Mouse (Mus musculus): Measurements from ENCODE around the gene Olfr220.

Olfr220 gene

DNA sequence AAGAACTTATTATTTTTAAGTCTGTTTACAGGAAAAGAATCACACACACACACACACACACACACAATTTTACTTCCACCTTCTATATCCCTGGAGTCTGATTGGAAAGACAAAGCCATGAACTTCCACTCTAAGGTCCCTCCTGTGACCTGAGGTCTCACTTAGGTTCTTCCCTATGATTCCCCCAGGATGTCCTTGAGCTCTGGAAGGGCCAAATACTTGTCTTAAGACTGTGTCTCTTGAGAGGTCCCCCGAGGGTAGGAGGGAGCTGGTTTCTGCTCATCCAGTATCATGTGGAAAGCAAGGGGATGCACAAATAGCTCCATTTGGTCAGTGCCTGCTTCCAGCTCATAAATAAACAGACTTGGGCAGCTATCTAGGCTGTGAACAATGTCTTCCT is at the start of gene Olfr220:
Gene Olfr220, plus strand, starts transcription at position 301 of the 400 bp plus-strand sequence.
- DNase-seq (ENCODE audit: low spot score): no peak

- no peak for DNase-seq (ENCODE audit: low spot score)
Measured at GRCm38 (mm10) chr1:174422959-174423358, 18.9 kb upstream of the Olfr220 start.

GRCm38 (mm10) chr1:174423764-174424163 is 18.1 kb upstream of the Olfr220 start, which contains the start of gene Olfr414:
Olfr414 (plus strand) TSS chr1:174424064.
- DNase-seq (ENCODE audit: low spot score): no peak

DNA sequence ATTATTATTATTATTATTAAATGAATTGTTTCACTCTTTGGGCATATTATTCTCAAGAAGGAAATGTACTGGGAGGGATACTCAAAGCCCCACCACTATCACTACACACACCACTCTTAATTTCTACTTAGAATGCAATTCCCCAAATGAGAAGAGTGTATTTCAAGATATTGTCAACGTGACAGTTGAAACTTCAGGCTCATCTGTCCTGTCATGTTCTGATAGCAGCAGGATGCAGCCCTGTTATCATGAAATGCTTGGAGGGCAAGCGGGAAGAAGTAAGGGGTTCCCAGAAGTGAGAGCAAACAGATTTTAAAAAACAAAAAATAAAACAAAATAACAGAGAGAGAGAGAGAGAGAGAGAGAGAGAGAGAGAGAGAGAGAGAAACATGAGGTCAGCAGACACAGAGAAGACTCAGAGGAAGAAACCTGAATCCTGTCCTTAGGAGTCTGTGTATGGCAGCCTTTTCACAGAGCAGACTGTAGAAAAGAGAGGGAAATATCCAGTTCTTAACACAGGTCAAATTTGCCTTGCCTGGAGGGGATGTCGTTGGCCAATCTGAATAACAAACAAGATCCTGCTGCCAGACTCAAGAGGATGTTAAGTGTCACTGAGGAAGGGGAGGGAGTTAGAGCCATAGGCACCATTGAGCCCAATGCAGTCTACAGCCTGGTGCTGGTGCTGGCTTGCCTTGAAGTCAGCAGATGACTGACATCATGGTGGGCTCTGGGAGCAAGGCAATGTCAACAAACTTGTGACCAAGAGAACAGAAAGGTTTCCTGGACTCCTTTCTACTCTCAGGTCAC is 15.5 kb upstream of the Olfr220 start:
- no peak for DNase-seq (ENCODE audit: low spot score)

- no peak for DNase-seq (ENCODE audit: low spot score)
Measured at GRCm38 (mm10) chr1:174427402-174427801, 14.5 kb upstream of the Olfr220 start.

DNA sequence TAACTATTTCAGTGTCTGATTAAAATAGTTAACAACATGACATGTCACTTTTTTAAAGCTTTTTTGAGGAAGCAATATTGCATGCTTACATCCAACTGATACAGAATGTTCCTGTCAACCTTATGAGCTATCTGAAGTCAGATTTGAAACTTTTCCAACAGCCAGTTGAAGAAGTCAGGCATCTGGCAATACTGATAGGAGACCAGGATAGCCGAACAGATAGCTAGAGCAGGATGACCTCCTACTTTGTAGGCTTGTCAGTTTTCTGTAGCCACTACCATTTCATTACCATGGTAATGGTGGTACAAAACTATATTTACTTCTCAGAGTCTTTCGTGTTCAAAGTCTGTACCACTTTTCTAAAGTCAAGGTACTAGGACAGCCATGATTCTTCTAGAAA is 13.5 kb upstream of the Olfr220 start:
- no peak for DNase-seq (ENCODE audit: low spot score)

DNA sequence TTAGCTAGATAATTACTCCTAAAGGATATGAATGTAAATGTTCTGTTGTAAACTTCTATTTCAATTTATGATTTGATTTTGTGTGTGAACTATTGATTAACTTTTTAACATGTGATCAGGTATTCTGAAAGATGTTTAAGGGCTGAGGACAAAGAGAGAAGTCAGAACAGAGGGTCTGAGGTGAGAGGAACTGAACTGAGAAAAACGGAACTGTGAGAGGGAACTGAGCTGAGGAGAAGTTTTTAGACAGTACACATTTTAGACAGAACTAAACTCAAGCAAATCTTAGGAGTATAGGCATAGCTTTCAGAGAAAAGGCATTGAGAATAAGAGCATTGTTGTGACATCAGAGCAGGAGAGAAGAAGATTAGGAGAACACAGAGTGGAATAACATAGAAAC is 7.8 kb upstream of the Olfr220 start:
- no peak for DNase-seq (ENCODE audit: low spot score)

- DNase-seq (ENCODE audit: low spot score): no peak
Measured at GRCm38 (mm10) chr1:174455100-174455499, 13.2 kb downstream of the Olfr220 start.

DNA sequence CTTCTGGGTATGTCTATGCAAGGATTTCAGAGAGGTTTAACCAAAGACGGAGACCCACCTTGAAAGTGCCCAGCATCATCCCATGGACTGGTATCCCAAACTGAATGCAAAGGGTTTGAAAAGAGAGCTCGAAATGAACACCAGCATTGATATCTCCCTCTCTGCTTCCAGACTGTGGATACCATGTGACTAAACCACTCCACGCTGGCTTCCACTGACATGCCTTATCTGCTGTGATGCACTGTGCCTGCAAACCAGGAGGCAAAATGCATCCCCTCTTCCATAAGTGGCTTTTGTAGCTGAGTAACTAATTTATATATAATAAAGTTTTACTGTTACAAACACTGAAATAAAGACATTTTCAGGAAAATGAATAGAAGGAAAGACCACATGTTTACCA is 23.5 kb downstream of the Olfr220 start:
- no peak for DNase-seq (ENCODE audit: low spot score)

DNA sequence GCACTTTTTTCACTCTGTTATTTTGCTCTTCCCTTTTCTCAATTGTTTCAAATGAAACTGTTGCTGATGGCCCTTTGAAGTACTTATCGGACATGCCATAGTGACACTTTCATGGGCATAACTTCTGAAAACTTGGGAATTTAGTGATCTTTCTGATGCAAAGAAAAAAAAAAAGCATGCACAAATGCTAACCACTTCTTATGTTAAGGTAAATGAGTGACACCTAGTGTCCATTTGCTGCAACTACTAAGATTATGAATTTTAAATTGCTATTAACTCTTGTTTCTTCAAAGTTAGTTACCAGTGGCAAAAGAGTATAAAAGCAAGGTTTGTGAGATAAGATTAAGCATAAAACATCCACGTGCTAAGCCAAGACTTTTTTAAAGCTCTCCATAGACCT is 24.4 kb downstream of the Olfr220 start:
- DNase-seq (ENCODE audit: low spot score): peak; percentile 16

DNA sequence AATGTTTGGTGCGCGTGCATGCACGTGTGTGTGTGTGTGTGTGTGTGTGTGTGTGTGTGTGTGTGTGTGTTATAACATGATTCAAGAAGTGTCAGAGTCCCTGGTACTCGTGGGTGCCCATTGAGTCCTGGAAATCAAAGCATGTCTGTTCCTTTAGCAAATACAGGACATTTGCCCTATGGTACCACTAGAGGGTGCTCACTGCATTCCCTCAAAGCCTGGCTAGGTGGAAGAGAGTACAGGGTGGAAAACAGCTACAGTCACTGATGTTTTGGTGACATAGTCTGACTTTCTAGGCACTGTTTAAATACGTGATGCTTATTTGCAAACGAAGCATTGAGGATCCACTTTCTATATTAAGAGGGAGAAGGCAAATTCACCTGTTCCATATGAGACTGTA is 27.9 kb downstream of the Olfr220 start:
- DNase-seq (ENCODE audit: low spot score): peak; percentile 22

GRCm38 (mm10) chr1:174482567-174482966 is 40.7 kb downstream of the Olfr220 start:
- DNase-seq (ENCODE audit: low spot score): no peak

DNA sequence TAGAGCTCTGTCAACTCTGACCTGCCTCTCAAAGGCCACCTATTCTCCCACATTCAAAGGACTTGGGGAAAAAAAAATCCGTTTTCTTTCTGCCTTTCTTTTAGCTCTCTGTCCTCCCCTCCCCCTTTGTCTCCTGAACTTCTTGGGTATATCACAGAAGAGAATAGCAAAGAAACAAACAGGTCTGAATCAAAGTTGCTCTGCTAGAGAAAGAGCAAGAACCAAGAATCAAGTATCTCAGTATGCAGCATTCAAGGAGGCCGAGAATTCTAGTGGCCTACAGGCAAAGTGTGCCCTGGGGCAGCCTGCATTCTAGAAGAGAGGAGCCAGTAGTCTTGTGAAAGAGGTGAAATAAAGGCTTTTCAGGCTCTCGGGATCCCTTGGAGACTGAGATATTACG is 58.2 kb downstream of the Olfr220 start:
- no peak for DNase-seq (ENCODE audit: low spot score)
